Comparison of ENCODE assay signal across 22 mouse cellular contexts in genomic region chr10:61530936-61531335, GRCm38 (mm10). TPM values are rescaled to one million over a fixed set of nuclear protein-coding genes. Genes with fewer than 3 reads are reported as not detected.
DNase-seq lines count a peak whose midpoint lies in the region; ATAC-seq lines count a peak whose summit lies in the region.
"Had no signal": no experiment of that assay in that cellular context is flagged by ENCODE, and none has a peak within 500 bp of the region (broad histone marks: within the 10 kb centered on the region; RNA-seq: fewer than 3 reads in every experiment).

No protein-coding gene starts in this region.

- H3K4me2 ChIP-seq in heart, embryonic 11.5 days, result no peak overlapping the region
- H3K4me2 ChIP-seq: intestine, embryonic 15.5 days; limb, embryonic 13.5 days; liver, embryonic 12.5 days; stomach, embryonic 15.5 days had no signal

- H3K36me3 ChIP-seq in heart, embryonic 11.5 days (ENCODE audit: control insufficient read depth, insufficient read depth, low read length), result 0 out of 2 replicates have a peak, but pooled peaks cover 2% of the 10 kb centered on the region
- H3K36me3 ChIP-seq: intestine, embryonic 15.5 days; stomach, embryonic 15.5 days had no signal

- no peaks in the 10 kb centered on the region for H3K9me3 ChIP-seq in heart, embryonic 11.5 days (replicated peaks; ENCODE audit: control insufficient read depth, low read length)
- H3K9me3 ChIP-seq: hindbrain, embryonic 10.5 days; intestine, embryonic 15.5 days; limb, embryonic 13.5 days; liver, embryonic 12.5 days; stomach, embryonic 15.5 days had no signal

- intact Hi-C loops in heart, postnatal 10 days (cut with DNase I), result no loop called here

- no peak overlapping the region for H3K4me3 ChIP-seq in heart, embryonic 11.5 days (ENCODE audit: low read depth, low read length)
- H3K4me3 ChIP-seq: hindbrain, embryonic 10.5 days; intestine, embryonic 15.5 days; limb, embryonic 13.5 days; liver, embryonic 12.5 days; stomach, embryonic 15.5 days had no signal

- peaks cover 36% of the 10 kb centered on the region for H3K4me1 ChIP-seq in heart, embryonic 11.5 days (ENCODE audit: control insufficient read depth, insufficient read depth, low read length)

- no peak overlapping the region for H3K27ac ChIP-seq in heart, embryonic 11.5 days (ENCODE audit: low read depth, low read length)
- H3K27ac ChIP-seq: hindbrain, embryonic 10.5 days; intestine, embryonic 15.5 days; limb, embryonic 13.5 days; liver, embryonic 12.5 days; stomach, embryonic 15.5 days had no signal

- H3K9ac ChIP-seq in heart, embryonic 11.5 days (ENCODE audit: low read depth, low read length), result no peak overlapping the region
- H3K9ac ChIP-seq: intestine, embryonic 15.5 days; limb, embryonic 13.5 days; liver, embryonic 12.5 days; stomach, embryonic 15.5 days had no signal

- ATAC-seq in heart, embryonic 11.5 days (replicated peaks; ENCODE audit: insufficient number of reproducible peaks, low FRiP score, low TSS enrichment), result no peak
- ATAC-seq: hindbrain, embryonic 16.5 days; intestine, embryonic 15.5 days; liver, embryonic 12.5 days; midbrain, embryonic 16.5 days had no signal

- no peaks in the 10 kb centered on the region for H3K27me3 ChIP-seq in heart, embryonic 11.5 days (ENCODE audit: control insufficient read depth, insufficient read depth, low read length)
- H3K27me3 ChIP-seq: intestine, embryonic 15.5 days; limb, embryonic 13.5 days; liver, embryonic 12.5 days; stomach, embryonic 15.5 days had no signal

- peak; percentile 70 to 74 for DNase-seq in cerebellum, postnatal 14 days
- no peak for DNase-seq in cerebellum, adult 11 months
- DNase-seq in heart, postnatal 10 days, result peak; percentile 37 to 39
- DNase-seq in adrenal gland, adult 8-10 months, result peak; percentile 49
- DNase-seq in adrenal gland, postnatal 36 days, result peak; percentile 54 to 56
- no peak for DNase-seq in lung, postnatal 10 days
- DNase-seq: cerebellum, adult 8-10 months; kidney, adult 9 months; kidney, postnatal 14 days; layer of hippocampus, postnatal 36 days; lung, adult 18-20 months; lung, postnatal 14 days; right cerebral cortex, adult 18-20 months; thymus, postnatal 25 days had no signal

- WGBS in heart, embryonic 11.5 days (ENCODE audit: insufficient replicate concordance), result 79% methylated on average over 3 of the region's 3 CpGs

RNA-seq across cellular contexts. Expression of gene Lrrc20, which starts 55.3 kb away (rescaled TPM):
- 10 to 100 TPM; 19.1 to 22.9 TPM for total RNA-seq in heart, postnatal 10 days (2021)
- 12.1 and 14.8 TPM in 2 replicates for polyA plus RNA-seq in heart, embryonic 11.5 days (2014; fragmentation: Nextera tagmentation; extraction: Ambion mirVana)
- total RNA-seq in adrenal gland, adult 8-10 months (2022), result 10 to 100 TPM; 11.9 to 29.3 (median 17.8) TPM
- 10 to 100 TPM; 15.1 to 24.4 TPM for total RNA-seq in adrenal gland, postnatal 36 days (2021)

Comparison
In these comparisons a context has a peak if more than half of its experiments do, and no peak if none do; other contexts are left out.
1. DNase-seq: peak in cerebellum, postnatal 14 days (2 of 2), heart, postnatal 10 days (2 of 2), adrenal gland, adult 8-10 months (single experiment) and adrenal gland, postnatal 36 days (2 of 2); none in cerebellum, adult 11 months (single experiment) and lung, postnatal 10 days (single experiment).